Mouse (Mus musculus) liver, postnatal 0 days (tissue): ENCODE results near the gene Ces2g. TPM values are rescaled to one million over a fixed set of nuclear protein-coding genes. Genes with fewer than 3 reads are reported as not detected.

ENCODE experiments used
- ATAC-seq: fragments of 200-750 bp; cut with Nextera tagmentation; 2 replicates; pipeline ENCODE4 v1.8.0; 2017; ENCODE audit warnings: mild to moderate bottlenecking, moderate library complexity
- DNase-seq: peaks from one replicate; pipeline ENCODE4 v3.0.0-alpha.2; 2016
- H3K27ac ChIP-seq: fragments of 300-500 bp; sonication (generic); 2 replicates; pipeline ENCODE4 v1.5.1; 2014; ENCODE audit warnings: antibody characterized with exemption, moderate library complexity, mild to moderate bottlenecking, low read depth
- H3K27me3 ChIP-seq: fragments of 300-500 bp; sonication (generic); 2 replicates; pipeline ENCODE4 v1.6.1; 2014; ENCODE audit warnings: low read length, control low read depth, mixed read lengths; ENCODE audit not compliant: insufficient read depth
- H3K36me3 ChIP-seq: fragments of 300-500 bp; sonication (generic); replicated peaks from 2 replicates; pipeline ENCODE4 v1.6.1; 2014; ENCODE audit warnings: mild to moderate bottlenecking, control low read depth, low read length, moderate library complexity, mixed read lengths; ENCODE audit not compliant: insufficient read depth
- H3K4me1 ChIP-seq: fragments of 300-500 bp; sonication (generic); 2 replicates; pipeline ENCODE4 v1.6.1; 2014; ENCODE audit warnings: antibody characterized with exemption, mild to moderate bottlenecking, control low read depth; ENCODE audit not compliant: insufficient read depth
- H3K4me2 ChIP-seq: fragments of 300-500 bp; sonication (generic); 2 replicates; pipeline ENCODE4 v1.6.1; 2014; ENCODE audit warnings: low read depth, mild to moderate bottlenecking, low read length, moderate library complexity, mixed read lengths
- H3K4me3 ChIP-seq: fragments of 300-500 bp; sonication (generic); 2 replicates; pipeline ENCODE4 v1.5.1; 2014; ENCODE audit warnings: low read depth, low read length
- H3K9ac ChIP-seq: fragments of 300-500 bp; sonication (generic); replicated peaks from 2 replicates; pipeline ENCODE4 v1.6.1; 2014; ENCODE audit warnings: mild to moderate bottlenecking, moderate library complexity
- H3K9me3 ChIP-seq: fragments of 300-500 bp; sonication (generic); 2 replicates; pipeline ENCODE4 v1.6.1; 2016; ENCODE audit warnings: mild to moderate bottlenecking, control low read depth, low read length, mixed read lengths
- CTCF ChIP-seq: sonication (generic); IDR thresholded peaks from 2 replicates; pipeline ENCODE4 v1.5.1; 2016; ENCODE audit warnings: antibody characterized with exemption, low read depth
- EP300 ChIP-seq: IDR thresholded peaks from 2 replicates; pipeline ENCODE4 v1.6.1; 2016; ENCODE audit warnings: antibody characterized with exemption, low read depth, mild to moderate bottlenecking
- WGBS: fragments of 180-500 bp; shearing (Covaris S2); extraction: QIAGEN DNeasy Blood & Tissue Kit; methylation state at CpG from one replicate; pipeline ENCODE4 v1.1.7; 2014; ENCODE audit not compliant: insufficient replicate concordance; 5-methylcytosine and 5-hydroxymethylcytosine counted together
- polyA plus RNA-seq: library from polyadenylated mRNA; unstranded; fragments of >200 nt; fragmentation: Nextera tagmentation; extraction: Ambion mirVana; gene quantifications from 2 replicates; pipeline ENCODE4 v1.2.1, GENCODE M21; 2015

Ces2g gene
- polyA plus RNA-seq, 1 experiment from 2014 or later: 13.1 TPM

DNA sequence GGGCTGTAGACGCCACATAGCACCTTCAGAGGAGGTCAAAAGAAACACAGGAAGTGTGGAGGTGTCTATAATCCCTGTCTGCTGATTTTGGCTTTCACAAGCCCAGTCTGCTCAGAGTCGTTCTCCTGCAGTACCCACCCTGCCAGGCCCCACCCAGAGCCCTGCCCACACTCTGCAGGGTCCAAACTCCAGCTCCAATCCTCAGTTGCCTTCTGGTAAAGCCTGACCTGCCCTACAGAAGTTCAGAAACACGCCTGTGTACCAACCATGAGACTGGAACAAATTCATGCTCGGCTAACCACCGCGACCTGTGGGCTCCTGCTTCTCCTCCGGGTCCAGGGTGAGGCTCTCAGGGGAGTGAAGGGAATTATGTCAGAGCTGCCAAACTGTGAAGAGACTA lies 39.1 kb downstream of the Ces2g start, which contains the start of gene Ces2h:
Gene Ces2h (plus strand): TSS at position 268 of the 400 bp plus-strand sequence.
- Histone ChIP-seq H3K9ac (no peak within 1 kb of the TSS), H3K4me2 (no peak within 1 kb of the TSS)
- ATAC-seq: peak; percentile 67

GRCm38 (mm10) chr8:105010000-105010399 lies 48.5 kb downstream of the Ces2g start:
- no peaks in the 10 kb centered on the region for H3K4me1 ChIP-seq
- no peak overlapping the region for H3K9ac ChIP-seq
- H3K36me3 ChIP-seq: no peaks in the 10 kb centered on the region
- TF ChIP-seq EP300: no peak
- WGBS: 62% methylated on average over 2 of the region's 2 CpGs
- H3K4me3 ChIP-seq: no peak overlapping the region
- H3K4me2 ChIP-seq: no peak overlapping the region
- H3K27me3 ChIP-seq: no peaks in the 10 kb centered on the region
- peak overlapping the region; percentile 69 for H3K27ac ChIP-seq
- no peaks in the 10 kb centered on the region for H3K9me3 ChIP-seq
- no peak for DNase-seq
- ATAC-seq: peak; percentile 74

More for the DNA sequence above, 39.1 kb downstream of the Ces2g start, which contains the start of gene Ces2h:
- Histone ChIP-seq H3K27me3 (no peaks in the 10 kb centered on the region), H3K4me3 (no peak within 1 kb of the TSS), H3K27ac (no peak within 1 kb of the TSS), H3K9me3 (no peaks in the 10 kb centered on the region), H3K36me3 (no peaks in the 10 kb centered on the region), H3K4me1 (peaks cover 5% of the 10 kb centered on the region)
- TF ChIP-seq CTCF (no peak), EP300 (no peak)
- WGBS: 67% methylated on average over 7 of the region's 7 CpGs
- no peak for DNase-seq

GRCm38 (mm10) chr8:105011136-105011535 lies 49.6 kb downstream of the Ces2g start:
- WGBS: 72% methylated on average over 12 of the region's 12 CpGs
- TF ChIP-seq CTCF: peak; percentile 46
- TF ChIP-seq EP300: no peak
- Histone ChIP-seq H3K36me3 (no peaks in the 10 kb centered on the region), H3K27me3 (no peaks in the 10 kb centered on the region), H3K4me1 (no peaks in the 10 kb centered on the region), H3K4me3 (no peak overlapping the region), H3K9me3 (no peaks in the 10 kb centered on the region), H3K9ac (no peak overlapping the region), H3K4me2 (no peak overlapping the region), H3K27ac (0 out of 2 replicates have a peak overlapping the region, but pooled peaks have one; percentile 8)
- DNase-seq (peak; percentile 22), ATAC-seq (no peak)

- Histone ChIP-seq H3K27me3 (no peaks in the 10 kb centered on the region), H3K36me3 (no peaks in the 10 kb centered on the region), H3K9ac (no peak overlapping the region), H3K27ac (no peak overlapping the region), H3K4me2 (no peak overlapping the region), H3K4me3 (no peak overlapping the region), H3K9me3 (no peaks in the 10 kb centered on the region), H3K4me1 (no peaks in the 10 kb centered on the region)
- 77% methylated on average over 5 of the region's 5 CpGs for WGBS
- no peak for TF ChIP-seq CTCF
- TF ChIP-seq EP300: no peak
- ATAC-seq: no peak
- no peak for DNase-seq
Measured at GRCm38 (mm10) chr8:105014391-105014790, 52.9 kb downstream of the Ces2g start.

Other genes starting within 250 kb of the Ces2g start
- gene Ces2a, start 227.7 kb upstream of the Ces2g start, polyA plus RNA-seq: 150 and 159 TPM in 2 replicates
- 0.19 and 0.30 TPM in 2 replicates for gene Ces2b, start 130.1 kb upstream of the Ces2g start, polyA plus RNA-seq
- 1.9 TPM in 2 replicates for gene Ces2c, start 114.7 kb upstream of the Ces2g start, polyA plus RNA-seq
- 13.5 and 14.6 TPM in 2 replicates for gene Ces2e, start 35.5 kb upstream of the Ces2g start, polyA plus RNA-seq
- not detected in 2 replicates for gene Ces2f, start 14.4 kb upstream of the Ces2g start, polyA plus RNA-seq
- gene Ces2h, start 39.1 kb downstream of the Ces2g start, polyA plus RNA-seq: not detected in 2 replicates
- gene Ces3a, start 86.9 kb downstream of the Ces2g start, polyA plus RNA-seq: 97.8 and 102 TPM in 2 replicates
- 0.11 and 0.21 TPM in 2 replicates for gene Ces3b, start 122.0 kb downstream of the Ces2g start, polyA plus RNA-seq
- gene Ces4a, start 170.1 kb downstream of the Ces2g start, polyA plus RNA-seq: 0.07 TPM in 1 of 2 replicates, not detected in the other
- 10.6 and 10.7 TPM in 2 replicates for gene Cbfb, start 209.0 kb downstream of the Ces2g start, polyA plus RNA-seq